Mouse (Mus musculus): Measurements from ENCODE around the gene Rasgef1c.

Gene Rasgef1c

GRCm38 (mm10) chr11:49923539-49923938 lies 21.9 kb downstream of the Rasgef1c start:
- no peak for DNase-seq (ENCODE audit: low read depth in 2 of 2, low spot score in 2 of 2)

GRCm38 (mm10) chr11:49926183-49926582 lies 24.5 kb downstream of the Rasgef1c start:
- DNase-seq (ENCODE audit: low read depth in 2 of 2, low spot score in 2 of 2): no peak

- no peak for DNase-seq (ENCODE audit: low read depth in 2 of 2, low spot score in 2 of 2)
Measured at GRCm38 (mm10) chr11:49927169-49927568, 25.5 kb downstream of the Rasgef1c start.

- no peak for DNase-seq (ENCODE audit: low read depth in 2 of 2, low spot score in 2 of 2)
Measured at GRCm38 (mm10) chr11:49927670-49928069, 26.0 kb downstream of the Rasgef1c start.

GRCm38 (mm10) chr11:49931037-49931625 lies 29.5 kb downstream of the Rasgef1c start:
- no peak for DNase-seq (ENCODE audit: low read depth in 2 of 2, low spot score in 2 of 2)

GRCm38 (mm10) chr11:49931853-49932252 lies 30.2 kb downstream of the Rasgef1c start:
- DNase-seq (ENCODE audit: low read depth in 2 of 2, low spot score in 2 of 2): no peak

GRCm38 (mm10) chr11:49933811-49934210 lies 32.2 kb downstream of the Rasgef1c start:
- no peak for DNase-seq (ENCODE audit: low read depth in 2 of 2, low spot score in 2 of 2)

GRCm38 (mm10) chr11:49934322-49934721 lies 32.7 kb downstream of the Rasgef1c start:
- no peak for DNase-seq (ENCODE audit: low read depth in 2 of 2, low spot score in 2 of 2)

- no peak for DNase-seq (ENCODE audit: low read depth in 2 of 2, low spot score in 2 of 2)
Measured at GRCm38 (mm10) chr11:49936458-49936857, 34.8 kb downstream of the Rasgef1c start.

- no peak for DNase-seq (ENCODE audit: low read depth in 2 of 2, low spot score in 2 of 2)
Measured at GRCm38 (mm10) chr11:49937779-49938178, 36.1 kb downstream of the Rasgef1c start.

GRCm38 (mm10) chr11:49938258-49939164 lies 36.9 kb downstream of the Rasgef1c start:
- DNase-seq (ENCODE audit: low read depth in 2 of 2, low spot score in 2 of 2): no peak

- DNase-seq (ENCODE audit: low read depth in 2 of 2, low spot score in 2 of 2): no peak
Measured at GRCm38 (mm10) chr11:49942841-49943240, 41.2 kb downstream of the Rasgef1c start.

- no peak for DNase-seq (ENCODE audit: low read depth in 2 of 2, low spot score in 2 of 2)
Measured at GRCm38 (mm10) chr11:49943901-49944300, 42.3 kb downstream of the Rasgef1c start.

- DNase-seq (ENCODE audit: low read depth in 2 of 2, low spot score in 2 of 2): no peak
Measured at GRCm38 (mm10) chr11:49945726-49946125, 44.1 kb downstream of the Rasgef1c start.

- DNase-seq (ENCODE audit: low read depth in 2 of 2, low spot score in 2 of 2): no peak
Measured at GRCm38 (mm10) chr11:49949839-49950238, 48.2 kb downstream of the Rasgef1c start.

GRCm38 (mm10) chr11:49953616-49954015 lies 52.0 kb downstream of the Rasgef1c start:
- DNase-seq (ENCODE audit: low read depth in 2 of 2, low spot score in 2 of 2): no peak

GRCm38 (mm10) chr11:49955577-49956261 lies 54.1 kb downstream of the Rasgef1c start:
- peak; percentile 2 to 28 for DNase-seq (ENCODE audit: low read depth in 2 of 2, low spot score in 2 of 2)

- DNase-seq (ENCODE audit: low read depth in 2 of 2, low spot score in 2 of 2): no peak
Measured at GRCm38 (mm10) chr11:49958017-49958416, 56.4 kb downstream of the Rasgef1c start.

GRCm38 (mm10) chr11:49961098-49961740 lies 59.6 kb downstream of the Rasgef1c start:
- DNase-seq (ENCODE audit: low read depth in 2 of 2, low spot score in 2 of 2): peak; percentile 30 to 39

- no peak for DNase-seq (ENCODE audit: low read depth in 2 of 2, low spot score in 2 of 2)
Measured at GRCm38 (mm10) chr11:49965320-49965719, 63.7 kb downstream of the Rasgef1c start.

GRCm38 (mm10) chr11:49969692-49970091 lies 68.1 kb downstream of the Rasgef1c start:
- no peak for DNase-seq (ENCODE audit: low read depth in 2 of 2, low spot score in 2 of 2)

Data from CD8-positive naive resting alpha-beta T cell, adult 2 months (primary cell).